Mouse (Mus musculus) lung, postnatal 10 days (tissue): ENCODE data around the gene Stxbp5.

Experiments used
- DNase-seq: peaks from one replicate; pipeline ENCODE4 v3.0.0; 2021

The Stxbp5 gene

GRCm38 (mm10) chr10:9857850-9858249 lies 43.0 kb downstream of the Stxbp5 start:
- no peak for DNase-seq

GRCm38 (mm10) chr10:9856792-9857191 lies 44.1 kb downstream of the Stxbp5 start:
- no peak for DNase-seq

DNA sequence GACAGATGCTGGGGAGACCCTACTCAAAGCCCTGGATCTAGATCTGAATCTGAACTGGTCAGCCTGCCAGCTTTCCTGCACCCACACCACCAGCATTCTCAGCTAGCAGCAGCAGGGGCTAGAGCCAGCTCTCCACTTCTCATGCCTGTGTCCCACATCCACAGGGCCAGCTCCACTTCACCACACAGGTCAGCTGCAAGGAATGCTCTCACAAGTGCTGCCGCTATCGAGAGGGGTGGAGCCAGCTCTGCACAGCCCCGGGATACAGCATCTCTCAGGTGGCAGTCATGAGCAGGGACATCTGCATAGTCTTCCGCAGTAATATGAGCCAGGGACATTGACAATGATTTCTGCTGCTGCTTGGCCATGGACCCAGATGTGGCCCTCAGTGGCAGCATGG lies 54.5 kb downstream of the Stxbp5 start:
- peak; percentile 47 for DNase-seq

DNA sequence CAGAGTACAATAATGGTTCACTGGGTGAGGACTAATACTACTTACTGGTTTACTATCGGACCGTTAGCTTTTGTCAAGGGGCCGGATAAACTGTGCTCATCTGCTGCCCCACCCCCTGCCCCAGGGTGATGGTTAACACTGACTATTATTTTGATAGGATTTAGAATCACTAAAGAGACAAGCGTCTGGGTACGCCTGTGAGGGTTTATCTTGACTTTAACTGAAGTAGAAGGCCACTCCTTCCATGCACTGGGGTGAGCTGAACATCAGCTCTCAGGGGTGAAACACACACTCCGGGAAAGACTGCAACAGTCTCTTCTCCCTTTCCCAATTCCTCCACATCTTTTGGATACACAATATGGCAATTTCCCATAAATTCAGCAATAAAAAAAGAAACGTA lies 61.5 kb downstream of the Stxbp5 start:
- DNase-seq = no peak

- DNase-seq = no peak
Measured at GRCm38 (mm10) chr10:9834986-9835385, 65.9 kb downstream of the Stxbp5 start.

- DNase-seq = no peak
Measured at GRCm38 (mm10) chr10:9832937-9833336, 67.9 kb downstream of the Stxbp5 start.

- DNase-seq = no peak
Measured at GRCm38 (mm10) chr10:9829744-9830143, 71.1 kb downstream of the Stxbp5 start.

DNA sequence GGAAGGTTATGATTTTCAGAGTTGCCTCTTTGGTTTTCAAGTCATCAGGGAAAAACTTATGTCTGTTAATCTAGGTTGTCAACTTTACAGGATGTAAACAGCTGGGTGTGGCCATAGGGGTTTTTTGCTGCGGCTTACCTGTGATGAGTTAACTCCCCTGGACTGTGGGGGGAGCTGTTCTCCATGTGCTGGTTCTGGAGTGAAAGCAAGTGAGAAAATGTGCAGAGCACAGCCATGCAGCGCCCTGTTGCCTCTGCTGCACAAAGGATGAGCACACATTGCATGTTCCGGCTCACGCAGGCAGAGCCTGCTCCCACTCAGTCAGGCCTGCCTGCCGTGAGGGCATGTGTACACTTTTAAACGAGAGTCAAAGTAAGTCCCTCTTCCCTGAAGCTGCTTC lies 79.6 kb downstream of the Stxbp5 start:
- DNase-seq = peak; percentile 13

DNA sequence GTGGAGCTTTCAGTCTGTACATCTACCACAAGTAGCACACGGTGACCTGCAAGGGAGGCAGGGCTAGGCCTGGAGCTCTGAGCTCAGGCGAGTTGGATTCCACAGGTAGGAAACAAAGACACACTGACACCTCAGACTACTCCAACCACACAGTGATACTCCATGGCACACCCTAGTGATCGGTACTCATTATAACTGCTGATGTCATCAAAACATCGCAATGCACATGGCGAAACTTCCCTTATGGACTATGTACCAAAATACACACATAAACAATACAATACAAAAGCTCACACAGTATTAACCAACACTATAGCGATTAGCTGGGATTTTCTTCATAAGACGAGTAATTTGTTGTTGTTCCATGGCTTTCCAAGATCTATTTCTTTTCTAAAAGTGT lies 82.3 kb downstream of the Stxbp5 start:
- DNase-seq = no peak

- peak; percentile 10 for DNase-seq
Measured at GRCm38 (mm10) chr10:9813926-9814325, 87.0 kb downstream of the Stxbp5 start.

DNA sequence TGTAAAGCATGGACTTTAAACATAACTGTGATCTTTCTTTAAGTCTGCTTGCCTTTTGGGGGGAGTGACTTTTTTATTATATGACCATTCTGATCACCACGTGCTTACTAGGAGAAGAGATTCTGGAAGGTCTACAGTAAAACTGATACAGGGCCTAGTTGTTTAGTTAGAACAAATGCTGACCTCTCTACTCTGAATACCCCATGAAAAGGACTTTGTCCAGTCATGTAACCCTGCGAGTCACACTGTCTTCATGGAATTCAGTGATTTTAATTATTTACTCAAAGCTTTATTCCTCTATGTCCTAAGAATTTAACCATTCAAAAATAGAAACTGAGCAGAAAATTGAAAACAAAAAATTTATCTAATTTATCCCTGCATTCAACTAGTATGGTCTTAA lies 93.3 kb downstream of the Stxbp5 start:
- DNase-seq = no peak

DNA sequence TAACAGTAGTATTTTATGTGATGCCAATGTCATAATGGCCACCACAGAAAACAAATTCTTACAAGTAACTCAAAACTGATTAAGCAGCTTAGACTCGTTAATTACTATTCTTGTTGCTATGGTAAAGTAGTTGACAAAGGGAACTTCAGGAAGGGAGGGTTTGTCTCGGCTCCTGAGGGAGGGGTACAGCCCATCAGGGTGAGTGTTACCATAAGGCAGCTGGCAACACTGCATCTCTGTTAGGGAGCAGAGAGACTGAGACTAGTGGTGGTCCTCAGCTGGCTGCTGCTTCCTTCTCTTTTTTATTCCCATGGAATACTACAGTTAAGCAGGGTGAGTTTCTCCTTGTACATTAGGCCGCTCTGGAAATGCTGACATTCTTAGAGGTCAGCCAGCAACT lies 95.5 kb downstream of the Stxbp5 start:
- no peak for DNase-seq

DNA sequence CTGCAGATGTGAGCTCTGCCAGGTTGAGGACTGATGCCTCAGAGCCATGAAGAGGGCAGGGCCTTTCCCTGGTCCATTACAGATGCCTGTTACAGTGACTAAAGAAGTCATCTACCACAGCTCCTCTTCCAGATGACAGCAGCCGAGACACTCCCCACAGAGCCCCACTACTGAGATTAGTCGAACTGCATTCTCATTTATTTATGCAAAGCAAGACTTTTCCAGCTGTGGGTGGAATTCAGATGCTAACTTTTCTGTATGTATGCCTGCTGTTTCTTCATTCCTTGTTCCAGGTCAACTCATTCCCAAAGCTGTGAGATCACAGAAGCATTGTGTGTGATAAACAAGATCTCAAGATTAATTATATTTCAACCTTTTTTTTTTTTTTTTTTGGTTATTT lies 97.8 kb downstream of the Stxbp5 start:
- DNase-seq = no peak

DNA sequence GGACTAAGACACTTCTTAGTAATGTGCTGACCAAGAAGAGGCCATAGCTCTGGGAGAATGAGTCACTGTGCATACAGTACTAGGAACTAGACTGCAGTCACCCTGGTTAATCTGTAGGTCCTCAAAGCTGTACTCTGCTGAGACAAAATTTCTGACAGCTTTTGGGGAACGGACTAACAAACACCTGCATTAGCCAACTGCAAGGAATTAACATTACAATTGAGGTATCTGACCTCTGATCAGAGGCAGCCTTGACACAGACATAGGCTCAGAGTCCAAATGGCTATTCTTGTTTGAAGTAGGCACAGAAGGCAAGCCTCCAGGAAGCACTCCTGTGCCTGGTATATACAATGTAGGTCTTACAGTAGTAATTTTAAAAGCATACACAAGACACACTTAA lies 99.3 kb downstream of the Stxbp5 start:
- no peak for DNase-seq

DNA sequence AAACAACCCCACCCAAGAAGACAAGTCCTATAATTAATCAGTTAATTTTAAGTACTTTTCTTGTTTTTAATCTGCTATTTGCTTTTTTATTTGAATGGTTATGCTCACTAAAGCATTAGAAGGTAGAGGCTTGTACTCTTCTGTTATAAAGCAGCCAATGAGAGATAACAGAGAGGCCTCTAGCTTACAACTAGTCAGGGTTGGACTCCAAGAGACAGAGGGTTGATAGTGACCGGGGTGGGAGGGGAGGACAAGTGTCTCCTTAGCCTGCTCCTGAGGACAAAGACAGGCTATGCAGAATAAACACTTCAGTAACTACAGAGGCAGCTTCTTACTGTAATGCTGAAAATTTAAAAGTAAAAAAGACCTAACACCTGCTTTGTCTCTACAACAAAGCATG lies 101.8 kb downstream of the Stxbp5 start:
- no peak for DNase-seq

DNA sequence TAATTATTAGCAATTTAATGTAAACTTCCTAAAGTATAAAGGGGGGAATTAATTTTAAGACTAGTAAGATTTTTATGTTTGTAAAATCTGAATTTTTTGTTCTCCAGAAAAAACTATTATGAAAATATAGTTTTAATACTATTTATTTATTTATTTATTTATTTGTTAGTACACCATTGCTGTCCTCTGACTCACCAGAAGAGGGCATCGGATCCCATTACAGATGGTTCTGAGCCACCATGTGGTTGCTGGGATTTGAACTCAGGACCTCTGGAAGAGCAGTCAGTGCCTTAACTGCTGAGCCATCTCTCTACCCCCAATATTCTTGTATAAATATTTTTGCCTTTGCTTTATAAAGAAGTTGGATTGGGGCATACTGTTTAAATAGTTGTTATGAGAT lies 104.5 kb downstream of the Stxbp5 start:
- DNase-seq = no peak

- DNase-seq = no peak
Measured at GRCm38 (mm10) chr10:9794429-9794828, 106.5 kb downstream of the Stxbp5 start.

GRCm38 (mm10) chr10:9790947-9791346 lies 109.9 kb downstream of the Stxbp5 start:
- no peak for DNase-seq

DNA sequence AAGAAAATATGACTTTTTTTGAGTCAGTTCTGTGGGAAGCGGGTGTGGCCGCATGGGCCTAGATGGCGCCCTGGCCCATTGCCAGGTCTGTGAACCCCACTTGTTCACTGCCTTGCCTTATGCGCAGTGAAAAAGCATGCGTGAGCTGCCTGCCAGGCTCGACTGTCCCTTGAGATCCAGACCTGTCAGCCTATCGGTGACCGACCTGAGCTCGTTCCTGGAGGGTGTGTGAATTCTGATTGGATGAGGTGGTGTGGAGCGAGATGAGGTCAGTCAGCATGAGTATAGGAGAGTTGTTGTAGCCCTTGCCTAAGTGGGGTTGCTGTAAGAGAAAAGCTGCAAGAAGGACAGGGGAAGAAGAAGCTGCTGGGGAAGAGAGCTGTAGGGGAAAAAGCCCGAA lies 114.4 kb downstream of the Stxbp5 start:
- DNase-seq = no peak

DNA sequence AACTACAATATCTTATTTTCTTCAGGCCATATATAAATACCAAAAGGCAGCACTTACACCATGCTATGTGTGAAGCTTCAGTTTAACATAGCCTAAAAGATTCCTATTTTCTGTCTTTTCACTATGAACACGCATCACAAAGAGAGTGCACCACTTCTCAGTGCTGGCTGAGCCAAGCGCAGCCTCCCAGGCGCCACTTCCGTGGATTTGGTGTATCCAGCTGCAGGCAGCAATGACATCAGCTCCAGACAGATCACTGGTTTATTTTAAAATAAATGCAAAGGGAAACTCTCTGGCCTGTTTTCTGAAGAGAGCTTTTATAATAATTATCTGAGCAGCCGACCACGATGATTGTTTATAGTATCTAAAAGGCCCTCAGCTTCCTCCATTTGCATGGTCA lies 115.2 kb downstream of the Stxbp5 start:
- peak; percentile 25 for DNase-seq

GRCm38 (mm10) chr10:9779864-9780263 lies 121.0 kb downstream of the Stxbp5 start:
- no peak for DNase-seq

GRCm38 (mm10) chr10:9770261-9770660 lies 130.6 kb downstream of the Stxbp5 start:
- DNase-seq = peak; percentile 22

DNA sequence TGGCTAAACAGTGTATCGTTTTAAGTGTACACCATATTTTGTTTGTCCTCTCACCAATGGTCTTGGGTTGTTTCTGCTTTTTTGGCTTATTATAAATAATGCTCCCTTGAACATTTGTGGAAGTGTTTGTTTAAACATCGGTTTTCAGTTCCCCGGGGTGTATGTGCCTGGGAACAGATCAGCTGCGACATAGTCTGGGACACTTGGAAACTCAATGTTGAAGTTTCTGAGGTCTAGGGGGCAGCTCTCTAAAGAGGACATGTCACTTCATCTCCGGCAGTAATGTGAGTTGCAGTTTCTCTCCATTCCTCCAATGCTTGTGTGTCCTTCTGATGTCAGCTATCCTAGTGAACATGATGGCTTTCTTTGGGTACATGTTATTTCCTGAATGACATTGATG lies 137.0 kb downstream of the Stxbp5 start:
- DNase-seq = peak; percentile 34

- DNase-seq = no peak
Measured at GRCm38 (mm10) chr10:9760264-9760663, 140.6 kb downstream of the Stxbp5 start.

DNA sequence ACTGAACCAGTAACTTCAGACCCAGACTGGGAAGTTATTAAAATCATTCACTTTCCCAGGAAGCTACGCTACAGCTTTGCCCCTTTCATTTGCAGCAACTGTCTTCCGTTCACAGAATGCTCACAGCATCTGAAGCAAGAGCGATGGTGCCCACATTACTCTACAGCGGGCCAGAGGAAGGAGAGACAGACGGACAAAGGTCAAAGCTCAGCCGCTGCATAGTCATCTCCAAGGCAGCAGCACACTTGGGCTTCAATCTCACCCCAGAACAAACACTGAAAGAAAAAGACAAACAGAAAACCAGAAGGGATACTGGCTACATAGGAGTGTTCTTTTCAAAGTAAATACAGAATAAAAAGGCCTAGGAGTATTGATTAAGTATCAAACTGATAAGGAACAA lies 144.3 kb downstream of the Stxbp5 start:
- DNase-seq = no peak

GRCm38 (mm10) chr10:9754893-9755541 lies 145.9 kb downstream of the Stxbp5 start:
- DNase-seq = peak; percentile 82
